Mouse (Mus musculus) C2C12 (cell line): ENCODE measurements around the gene Acot8. TPM values are rescaled to one million over a fixed set of nuclear protein-coding genes. Genes with fewer than 3 reads are reported as not detected.

Source experiments
- H3K27me3 ChIP-seq: one replicate; pipeline ENCODE4 v1.6.1; 2011; ENCODE audit not compliant: control insufficient read depth, insufficient read depth, insufficient read length
- H3K36me3 ChIP-seq: one replicate; pipeline ENCODE4 v1.6.1; 2011; ENCODE audit not compliant: control insufficient read depth, insufficient read depth
- H3K4me3 ChIP-seq: one replicate; pipeline ENCODE4 v1.5.1; 2011; ENCODE audit warnings: mild to moderate bottlenecking, control low read depth; ENCODE audit not compliant: poor library complexity, insufficient read depth, severe bottlenecking
- H3K79me2 ChIP-seq: one replicate; pipeline ENCODE4 v1.6.1; 2011; ENCODE audit not compliant: control insufficient read depth, insufficient read depth
- H3K79me3 ChIP-seq: one replicate; pipeline ENCODE4 v1.6.1; 2011; ENCODE audit warnings: low read depth, control low read depth
- H3ac ChIP-seq: one replicate; pipeline ENCODE3; 2011; ENCODE audit warnings: low read depth; ENCODE audit not compliant: control insufficient read depth, insufficient read length
- CEBPB ChIP-seq: IDR thresholded peaks from one replicate; pipeline ENCODE4 v1.6.1; 2011; ENCODE audit warnings: low read depth, mild to moderate bottlenecking, control low read depth, moderate library complexity
- CTCF ChIP-seq: IDR thresholded peaks from one replicate; pipeline ENCODE4 v1.5.1; 2011; ENCODE audit not compliant: control insufficient read depth, insufficient read depth, insufficient read length
- FOSL1 ChIP-seq: IDR thresholded peaks from one replicate; pipeline ENCODE4 v1.8.0; 2011; ENCODE audit warnings: mild to moderate bottlenecking, low read length; ENCODE audit not compliant: poor library complexity, insufficient read depth, severe bottlenecking
- MAX ChIP-seq: IDR thresholded peaks from one replicate; pipeline ENCODE4 v1.6.1; 2011; ENCODE audit warnings: mild to moderate bottlenecking, control low read depth
- MYOD1 ChIP-seq: IDR thresholded peaks from one replicate; pipeline ENCODE4 v1.6.1; 2011; ENCODE audit warnings: low read depth; ENCODE audit not compliant: control insufficient read depth, insufficient read length
- MYOG ChIP-seq: IDR thresholded peaks from one replicate; pipeline ENCODE4 v1.6.1; 2011; ENCODE audit not compliant: control insufficient read depth, insufficient read length; ENCODE audit errors: extremely low read depth
- USF1 ChIP-seq: IDR thresholded peaks from one replicate; pipeline ENCODE4 v1.6.1; 2011; ENCODE audit warnings: low read depth, mild to moderate bottlenecking, control low read depth, moderate library complexity
- polyA plus RNA-seq: library from polyadenylated mRNA; unstranded; fragments of >200 nt; fragmentation: generic; extraction: Trizol; gene quantifications from one replicate; pipeline ENCODE4 v1.2.1, GENCODE M21; 2012; ENCODE audit warnings: missing spikeins

Acot8 gene
- polyA plus RNA-seq, 1 experiment, result 20.5 TPM

DNA sequence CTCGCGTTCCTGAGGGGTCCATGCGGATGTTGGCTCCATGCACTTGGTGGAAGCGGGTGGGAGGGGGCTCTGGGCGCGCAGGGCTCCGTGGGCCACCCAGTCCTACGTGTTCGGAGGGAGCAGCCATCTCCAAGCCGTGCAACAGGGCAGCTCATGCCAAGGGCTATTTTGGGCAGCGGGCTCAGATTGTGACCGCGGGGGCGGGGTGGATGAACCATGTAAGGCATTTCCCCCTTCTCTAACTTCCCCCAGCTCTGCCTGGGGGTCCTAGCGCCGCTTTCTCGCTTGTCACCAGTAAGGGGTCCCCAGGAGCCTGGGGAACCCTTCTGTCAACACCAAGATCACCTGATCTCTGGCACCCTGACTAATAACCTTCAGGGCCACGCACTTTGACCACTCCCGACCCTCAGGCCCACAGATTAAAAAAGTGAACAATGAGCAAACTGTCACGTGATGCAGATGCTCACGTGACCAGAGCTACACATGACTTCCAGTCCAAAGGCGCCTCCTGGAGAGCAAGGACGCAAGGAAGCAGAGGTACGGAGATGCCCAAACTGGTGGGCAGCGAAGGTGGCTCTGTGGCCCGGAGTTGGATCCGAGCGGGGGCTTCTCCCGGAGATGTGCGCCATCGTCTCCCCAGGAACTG, 28.8 kb upstream of the Acot8 start, which contains the start of gene Neurl2:
Gene Neurl2, minus strand, starts transcription at position 143 of the 646 bp plus-strand sequence.
- H3ac ChIP-seq, result peak within 1 kb of the TSS; percentile 86
- TF ChIP-seq USF1 (peak; percentile 100), CEBPB (no peak), MYOG (no peak), MAX (peak; percentile 92), MYOD1 (no peak), CTCF (no peak)
- H3K4me3 ChIP-seq, result peak within 1 kb of the TSS; percentile 60
- H3K79me3 ChIP-seq, result peaks cover 8% of the 10 kb centered on the region
- H3K79me2 ChIP-seq, result peaks cover 20% of the 10 kb centered on the region
- H3K27me3 ChIP-seq, result no peaks in the 10 kb centered on the region
- peaks cover 10% of the 10 kb centered on the region for H3K36me3 ChIP-seq

DNA sequence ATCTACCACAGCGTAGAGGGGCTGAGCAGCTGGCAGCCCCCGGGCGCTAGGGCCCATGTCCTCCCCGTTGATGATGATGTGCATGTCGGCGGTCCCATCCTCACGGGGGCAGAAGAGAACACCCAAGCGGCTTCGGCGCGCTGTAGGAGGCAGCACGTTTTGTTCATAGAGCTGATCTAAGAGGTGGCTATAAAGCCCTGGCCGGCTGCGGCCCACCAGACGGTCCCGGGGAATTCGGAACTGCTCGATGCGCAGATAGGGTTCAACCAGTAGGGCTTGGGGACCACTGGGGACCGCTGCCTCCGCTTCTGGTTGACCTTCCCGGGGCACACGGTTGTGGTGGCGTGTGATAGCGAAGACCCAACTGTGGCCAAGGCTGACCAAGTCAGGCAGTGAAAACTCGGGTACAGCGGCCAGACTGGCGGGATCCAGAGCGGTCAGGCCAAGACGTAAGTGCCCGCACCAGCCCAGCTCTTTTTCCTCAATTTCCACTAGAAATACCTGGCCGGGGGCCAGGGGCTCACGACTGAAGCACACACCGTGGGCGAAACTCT, 28.1 kb upstream of the Acot8 start, which contains the start of gene Ctsa:
Gene Ctsa, plus strand, starts transcription at position 126 of the 554 bp plus-strand sequence.
- TF ChIP-seq MYOD1, result no peak
- TF ChIP-seq CTCF, result peak; percentile 72
- Histone ChIP-seq H3K4me3 (peak within 1 kb of the TSS; percentile 60), H3K27me3 (no peaks in the 10 kb centered on the region), H3K36me3 (peaks cover 6% of the 10 kb centered on the region), H3K79me2 (peaks cover 20% of the 10 kb centered on the region), H3K79me3 (peaks cover 8% of the 10 kb centered on the region), H3ac (peak within 1 kb of the TSS; percentile 86)

DNA sequence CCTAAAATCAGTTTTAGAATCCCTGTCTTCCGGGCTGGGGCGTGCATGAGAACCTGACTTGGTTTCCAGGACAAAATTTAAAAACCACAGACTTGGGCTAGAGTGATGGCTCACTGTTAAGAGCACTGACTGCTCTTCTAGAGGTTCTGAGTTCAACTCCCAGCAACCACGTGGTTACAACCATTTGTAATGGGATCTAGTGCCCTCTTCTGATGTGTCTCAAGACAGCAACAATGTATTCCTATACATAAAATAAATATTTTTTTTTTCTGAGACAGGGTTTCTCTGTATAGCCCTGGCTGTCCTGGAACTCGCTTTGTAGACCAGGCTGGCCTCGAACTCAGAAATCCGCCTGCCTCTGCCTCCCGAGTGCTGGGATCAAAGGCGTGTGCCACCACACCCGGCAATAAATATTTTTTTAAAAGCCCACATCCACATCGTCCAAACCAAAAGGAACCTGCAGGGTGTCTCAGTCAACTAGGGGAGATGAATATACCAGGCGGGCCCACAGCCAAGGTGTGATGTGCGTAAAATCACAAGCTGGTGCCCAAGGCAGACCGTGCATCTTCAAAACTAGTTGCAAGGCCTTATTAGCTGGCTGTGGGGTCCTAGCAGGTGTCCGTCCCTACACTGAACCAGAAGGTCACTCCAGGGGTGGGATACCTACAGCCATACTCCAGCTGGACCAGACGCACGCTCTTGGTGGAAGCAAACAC, 27.5 kb upstream of the Acot8 start:
- Histone ChIP-seq H3K79me2 (peaks cover 20% of the 10 kb centered on the region), H3K79me3 (peaks cover 8% of the 10 kb centered on the region), H3K27me3 (no peaks in the 10 kb centered on the region), H3K4me3 (peak overlapping the region; percentile 60), H3ac (peak overlapping the region; percentile 86), H3K36me3 (peaks cover 10% of the 10 kb centered on the region)
- TF ChIP-seq USF1 (no peak), CEBPB (no peak), FOSL1 (no peak), CTCF (no peak), MAX (no peak)

DNA sequence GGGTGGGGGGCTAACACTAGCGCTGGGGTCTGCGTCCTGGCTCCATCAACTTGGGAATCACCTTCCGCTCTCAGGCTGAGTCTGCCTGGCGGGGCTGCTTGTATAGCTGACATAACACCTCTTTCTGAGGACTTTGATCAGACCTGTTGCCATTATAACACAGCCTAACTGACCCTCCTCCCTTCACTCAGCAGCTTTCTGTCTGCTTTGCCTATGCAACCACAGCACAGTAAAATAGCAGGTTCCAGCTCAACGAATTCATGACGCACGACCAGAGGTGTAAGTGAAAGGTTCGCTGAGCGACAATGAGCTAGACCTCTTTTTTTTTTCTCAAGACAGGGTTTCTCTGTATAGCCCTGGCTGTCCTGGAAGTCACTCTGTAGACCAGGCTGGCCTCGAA, 26.3 kb upstream of the Acot8 start:
- Histone ChIP-seq H3K4me3 (no peak overlapping the region), H3K79me2 (peaks cover 27% of the 10 kb centered on the region), H3ac (no peak overlapping the region), H3K36me3 (peaks cover 17% of the 10 kb centered on the region), H3K27me3 (no peaks in the 10 kb centered on the region), H3K79me3 (peaks cover 8% of the 10 kb centered on the region)
- TF ChIP-seq MYOD1, result no peak
- no peak for TF ChIP-seq CTCF

DNA sequence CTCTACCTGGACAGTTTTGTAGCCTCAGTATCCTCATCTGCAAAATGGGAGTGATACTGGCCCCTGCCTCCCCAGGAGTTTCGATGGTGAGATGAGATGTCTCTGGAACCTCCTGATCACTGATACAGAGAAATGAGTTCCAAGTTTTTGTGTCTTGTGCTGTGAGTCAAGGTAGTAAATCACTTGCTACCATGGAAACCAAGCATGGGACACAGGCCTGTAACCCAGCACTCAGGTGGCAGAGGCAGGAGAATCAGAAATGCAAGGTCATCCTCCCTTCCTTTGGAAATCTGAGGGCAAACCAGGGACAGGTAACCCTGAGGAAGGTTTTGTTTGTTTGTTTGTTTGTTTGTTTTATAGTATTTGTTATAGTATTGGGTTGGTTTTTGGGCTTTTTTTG, 24.4 kb upstream of the Acot8 start:
- Histone ChIP-seq H3K79me3 (peaks cover 3% of the 10 kb centered on the region), H3K36me3 (peaks cover 35% of the 10 kb centered on the region), H3K27me3 (no peaks in the 10 kb centered on the region), H3ac (no peak overlapping the region), H3K4me3 (no peak overlapping the region), H3K79me2 (peaks cover 26% of the 10 kb centered on the region)
- TF ChIP-seq MAX (no peak), MYOD1 (no peak), CEBPB (no peak), FOSL1 (no peak), MYOG (no peak), CTCF (no peak), USF1 (no peak)

DNA sequence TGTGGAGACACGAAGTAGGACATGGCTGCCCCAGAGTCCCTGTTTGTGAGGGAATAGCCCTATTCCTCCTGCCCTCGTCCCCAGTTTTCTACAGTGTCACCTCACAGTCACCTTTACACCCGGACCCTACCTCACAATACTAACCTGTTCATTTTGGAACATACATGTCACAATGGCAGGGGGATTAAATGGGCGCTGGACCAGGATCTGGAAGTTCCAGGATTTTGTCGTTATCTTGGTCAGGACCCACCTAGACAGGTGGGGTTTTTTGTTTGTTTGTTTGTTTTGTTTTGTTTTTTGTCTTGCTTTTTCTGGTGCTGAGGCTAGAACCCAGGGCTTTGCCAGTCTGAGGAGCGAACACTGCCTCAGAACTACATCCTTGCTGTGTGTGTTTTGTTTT, 23.8 kb upstream of the Acot8 start, which contains the start of gene Spata25:
Gene Spata25, minus strand, starts transcription at position 101 of the 400 bp plus-strand sequence.
- Histone ChIP-seq H3K27me3 (no peaks in the 10 kb centered on the region), H3K36me3 (peaks cover 35% of the 10 kb centered on the region), H3K4me3 (no peak within 1 kb of the TSS), H3K79me3 (peaks cover 7% of the 10 kb centered on the region), H3ac (no peak within 1 kb of the TSS), H3K79me2 (peaks cover 28% of the 10 kb centered on the region)
- no peak for TF ChIP-seq MYOD1
- TF ChIP-seq MAX, result no peak
- no peak for TF ChIP-seq CEBPB
- TF ChIP-seq USF1, result no peak
- no peak for TF ChIP-seq CTCF
- TF ChIP-seq MYOG, result no peak
